Mouse (Mus musculus): ENCODE results near the gene Map2k4. TPM values are rescaled to one million over a fixed set of nuclear protein-coding genes. Genes with fewer than 3 reads are reported as not detected.
A peak's percentile ranks its signal among the peaks of the same experiment; 100 is the strongest.

Map2k4 gene
- total RNA-seq, 2 experiments from 2014 or later = 223 to 224 TPM

- no peak for DNase-seq (ENCODE audit: low spot score in 2 of 2)
These were observed 75.3 kb downstream of the Map2k4 start for GRCm38 (mm10) chr11:65712754-65713306.

GRCm38 (mm10) chr11:65706784-65707183 is 81.3 kb downstream of the Map2k4 start:
- DNase-seq (ENCODE audit: low spot score in 2 of 2) = no peak

GRCm38 (mm10) chr11:65706176-65706575 is 81.9 kb downstream of the Map2k4 start:
- DNase-seq (ENCODE audit: low spot score in 2 of 2) = peak in 1 of 2 experiments; percentile 26

GRCm38 (mm10) chr11:65704861-65705260 is 83.2 kb downstream of the Map2k4 start:
- DNase-seq (ENCODE audit: low spot score in 2 of 2) = no peak

- DNase-seq (ENCODE audit: low spot score in 2 of 2) = peak; percentile 36 to 57
These were observed 109.2 kb downstream of the Map2k4 start for GRCm38 (mm10) chr11:65678824-65679402.

GRCm38 (mm10) chr11:65667348-65667969 is 120.6 kb downstream of the Map2k4 start:
- DNase-seq (ENCODE audit: low spot score in 2 of 2) = no peak

GRCm38 (mm10) chr11:65664903-65665302 is 123.2 kb downstream of the Map2k4 start:
- no peak for DNase-seq (ENCODE audit: low spot score in 2 of 2)

GRCm38 (mm10) chr11:65661790-65662522 is 126.1 kb downstream of the Map2k4 start:
- no peak for DNase-seq (ENCODE audit: low spot score in 2 of 2)

GRCm38 (mm10) chr11:65653932-65654331 is 134.2 kb downstream of the Map2k4 start:
- no peak for DNase-seq (ENCODE audit: low spot score in 2 of 2)

- DNase-seq (ENCODE audit: low spot score in 2 of 2) = no peak
These were observed 136.7 kb downstream of the Map2k4 start for GRCm38 (mm10) chr11:65651426-65651825.

GRCm38 (mm10) chr11:65649956-65650715 is 138.0 kb downstream of the Map2k4 start:
- no peak for DNase-seq (ENCODE audit: low spot score in 2 of 2)

- DNase-seq (ENCODE audit: low spot score in 2 of 2) = no peak
These were observed 138.6 kb downstream of the Map2k4 start for GRCm38 (mm10) chr11:65649469-65649868.

GRCm38 (mm10) chr11:65646314-65646713 is 141.8 kb downstream of the Map2k4 start:
- DNase-seq (ENCODE audit: low spot score in 2 of 2) = no peak

- no peak for DNase-seq (ENCODE audit: low spot score in 2 of 2)
These were observed 143.6 kb downstream of the Map2k4 start for GRCm38 (mm10) chr11:65644539-65644938.

GRCm38 (mm10) chr11:65640261-65640660 is 147.8 kb downstream of the Map2k4 start:
- DNase-seq (ENCODE audit: low spot score in 2 of 2) = no peak

Small RNA genes lying within 50 kb of the gene (microRNA-seq; reads per million reads assigned to microRNA genes)
- 25,837 to 38,210 reads per million in 2 experiments for gene Mir744

Other genes starting within 250 kb of the Map2k4 start
- gene Zkscan6, start 18.9 kb upstream of the Map2k4 start, total RNA-seq (2021) = 10 to 100 TPM; 14.4 to 14.8 TPM